Mouse (Mus musculus) right cerebral cortex, postnatal 10 days (tissue): ENCODE measurements around the gene Nup37.

Experiments used
- DNase-seq, 2 experiments: peaks; one replicate each; pipeline ENCODE4 v3.0.0; 2021; ENCODE audit warnings: low spot score in 2 of 2

The Nup37 gene

GRCm38 (mm10) chr10:88146707-88147477, at the start of gene Nup37, which contains the start of gene Parpbp:
TSS of gene Nup37 (plus strand) at chr10:88146992.
TSS of gene Parpbp (minus strand) at chr10:88146941.
- peak; percentile 89 to 91 for DNase-seq

DNA sequence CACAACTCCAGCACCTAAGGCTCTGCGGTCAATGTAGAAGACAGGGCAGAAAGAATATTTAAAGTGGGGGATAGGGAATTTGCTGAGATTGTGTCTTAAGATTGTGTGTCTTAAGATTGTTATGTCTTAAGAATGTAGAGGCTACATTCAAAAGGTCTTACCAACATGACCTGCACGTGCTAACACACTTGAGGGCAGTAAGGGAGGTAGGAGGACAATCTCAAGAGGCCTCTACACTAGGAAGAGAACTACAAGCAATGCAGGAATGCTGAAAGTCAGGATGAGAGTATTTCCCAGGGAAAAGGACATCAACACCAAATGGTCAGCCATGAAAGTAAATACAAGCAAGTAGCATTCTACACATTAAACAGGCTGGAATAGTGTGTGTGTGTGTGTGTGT, 40.6 kb upstream of the Nup37 start:
- DNase-seq: no peak

GRCm38 (mm10) chr10:88113290-88113689, 33.5 kb upstream of the Nup37 start:
- DNase-seq: no peak

DNA sequence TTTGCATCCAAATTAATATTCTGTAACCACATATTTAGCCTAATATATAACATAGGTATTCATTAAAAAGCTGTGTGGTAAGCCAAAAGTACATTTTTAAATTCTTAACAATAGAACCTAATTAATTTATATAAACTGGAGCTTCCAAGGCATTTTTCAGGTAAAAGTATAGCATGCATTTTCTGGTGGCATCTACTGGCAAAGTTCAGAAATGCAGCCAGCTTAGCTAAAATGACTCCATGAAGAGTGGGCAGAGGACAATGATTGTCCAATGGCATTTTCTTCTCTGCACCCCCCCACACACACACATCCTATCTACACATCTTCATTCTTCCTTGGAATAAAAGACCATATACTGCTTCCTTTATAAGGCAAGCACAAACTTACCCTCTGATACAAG, 27.1 kb upstream of the Nup37 start:
- DNase-seq: no peak

GRCm38 (mm10) chr10:88135630-88136029, 11.2 kb upstream of the Nup37 start:
- DNase-seq: no peak

GRCm38 (mm10) chr10:88146187-88146586, 605 bp upstream of the Nup37 start:
- no peak for DNase-seq

DNA sequence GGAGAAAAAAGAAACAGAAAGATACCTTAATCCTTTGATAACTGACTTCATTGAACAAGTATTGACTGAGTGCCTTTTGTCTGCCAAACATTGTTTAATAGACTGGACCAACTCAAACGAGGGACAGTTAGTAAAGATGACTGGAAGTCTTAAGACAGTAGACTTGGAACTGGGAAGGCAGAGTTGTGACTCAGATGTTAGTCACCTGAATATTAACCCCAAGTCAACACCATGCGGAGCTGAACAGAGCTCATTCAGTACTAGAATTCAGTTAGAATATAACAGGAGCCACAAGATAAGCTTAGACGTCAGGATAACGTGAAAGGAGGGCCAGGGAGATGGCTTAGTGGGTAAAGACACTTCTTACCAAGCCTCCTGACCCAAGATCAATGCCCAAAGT, 3.6 kb downstream of the Nup37 start:
- DNase-seq: no peak

DNA sequence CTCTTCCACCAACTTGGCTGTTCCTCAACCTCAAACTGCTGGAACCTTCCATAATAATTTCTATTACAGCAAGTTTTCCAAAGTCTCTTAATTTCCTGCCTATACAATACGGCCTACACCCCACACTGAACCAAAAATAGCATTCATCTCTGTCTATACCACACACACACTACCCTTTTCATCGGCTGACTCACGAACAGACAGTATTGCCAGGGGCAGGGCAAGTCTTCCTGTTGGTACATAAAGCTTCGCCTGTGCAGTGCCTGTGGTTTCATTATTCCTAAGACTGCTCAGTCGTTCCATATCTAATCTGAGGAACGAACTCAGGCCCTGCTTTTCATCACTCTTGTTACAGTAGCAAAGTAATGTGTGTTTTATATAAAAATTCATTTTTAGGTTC, 4.9 kb downstream of the Nup37 start:
- DNase-seq: no peak

- no peak for DNase-seq
Observed at GRCm38 (mm10) chr10:88162096-88162495, 15.3 kb downstream of the Nup37 start.

DNA sequence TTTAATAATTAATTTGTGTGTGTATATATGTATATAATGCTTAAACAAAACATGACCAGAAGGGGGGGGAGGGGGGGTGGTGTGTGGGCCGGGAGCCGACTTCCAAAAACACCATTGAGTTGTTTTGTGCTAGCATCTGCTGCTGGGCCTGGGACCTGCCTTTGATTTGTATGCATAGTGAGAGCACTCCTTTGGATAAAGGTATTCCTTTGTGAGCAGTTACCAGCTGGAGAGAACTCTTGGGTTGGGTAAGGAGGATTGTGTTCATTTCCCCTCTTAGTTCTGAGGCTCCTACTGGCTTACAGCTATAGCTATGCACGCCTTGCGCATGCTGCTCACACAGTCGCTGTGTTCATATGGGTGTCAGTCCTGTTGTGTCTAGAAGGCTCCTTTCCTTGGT, 15.9 kb downstream of the Nup37 start:
- no peak for DNase-seq

GRCm38 (mm10) chr10:88166158-88166557, 19.4 kb downstream of the Nup37 start:
- DNase-seq: no peak

GRCm38 (mm10) chr10:88167438-88168077, 20.8 kb downstream of the Nup37 start:
- no peak for DNase-seq

- DNase-seq: no peak
Observed at GRCm38 (mm10) chr10:88200541-88200940, 53.7 kb downstream of the Nup37 start.

- peak; percentile 97 for DNase-seq
Observed at GRCm38 (mm10) chr10:88200951-88201638, 54.3 kb downstream of the Nup37 start, which contains the start of gene Washc3. TSS of gene Washc3 (plus strand) at chr10:88201093.

GRCm38 (mm10) chr10:88201650-88202049, 54.9 kb downstream of the Nup37 start:
- DNase-seq: no peak

- no peak for DNase-seq
Observed at GRCm38 (mm10) chr10:88202581-88202980, 55.8 kb downstream of the Nup37 start.

DNA sequence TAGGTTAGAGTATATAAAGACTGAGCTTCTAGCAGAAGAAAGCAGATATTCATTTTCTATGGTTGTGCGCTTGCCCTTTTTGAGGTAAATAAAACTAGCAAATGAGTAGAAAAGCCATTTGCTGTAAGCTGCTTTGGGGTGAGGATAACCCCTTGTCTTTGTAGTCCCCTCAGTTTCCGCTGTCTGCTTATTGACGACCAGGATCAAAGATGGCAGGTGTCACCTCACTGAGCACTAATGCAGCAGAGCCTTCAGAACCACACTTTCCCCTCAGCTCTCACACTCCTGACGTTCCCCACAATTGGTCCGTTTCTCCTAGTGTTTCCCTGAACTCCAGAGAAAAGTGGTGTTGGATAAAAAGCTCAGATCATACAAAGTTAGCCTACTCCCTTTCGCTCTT, 56.4 kb downstream of the Nup37 start:
- DNase-seq: no peak

- DNase-seq: no peak
Observed at GRCm38 (mm10) chr10:88212644-88213043, 65.9 kb downstream of the Nup37 start.

DNA sequence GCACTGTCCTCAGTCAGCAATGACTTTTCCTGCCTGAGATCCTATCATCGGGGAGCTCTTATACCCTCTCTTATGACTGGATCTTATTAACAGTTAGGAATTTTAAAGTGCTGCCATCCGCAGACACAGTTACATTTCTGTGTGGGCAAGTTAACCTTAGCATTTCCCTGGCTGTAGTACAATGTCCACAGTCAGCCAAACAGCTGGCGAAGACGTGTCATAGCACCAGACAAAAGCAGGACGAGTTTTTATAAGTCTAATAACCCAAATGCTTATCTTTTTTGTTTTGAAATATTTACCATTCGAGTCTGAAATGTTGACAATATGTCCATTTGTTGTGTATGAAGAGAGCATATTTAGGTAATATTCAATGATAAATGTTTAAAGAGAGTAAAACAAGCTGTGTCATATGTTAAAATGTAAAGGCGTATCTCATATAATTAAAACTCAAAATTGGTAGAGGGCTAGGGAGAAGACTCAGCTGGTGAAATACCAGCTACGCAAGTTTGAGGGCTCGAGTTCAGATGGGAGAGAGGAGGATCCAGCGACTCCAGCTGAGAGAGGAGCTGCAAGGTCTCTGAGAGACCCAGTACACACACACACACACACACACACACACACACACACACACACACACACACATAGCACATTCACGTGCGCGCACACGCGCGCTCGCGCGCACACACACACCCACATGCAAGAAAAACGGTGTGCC, 68.2 kb downstream of the Nup37 start:
- DNase-seq: no peak

DNA sequence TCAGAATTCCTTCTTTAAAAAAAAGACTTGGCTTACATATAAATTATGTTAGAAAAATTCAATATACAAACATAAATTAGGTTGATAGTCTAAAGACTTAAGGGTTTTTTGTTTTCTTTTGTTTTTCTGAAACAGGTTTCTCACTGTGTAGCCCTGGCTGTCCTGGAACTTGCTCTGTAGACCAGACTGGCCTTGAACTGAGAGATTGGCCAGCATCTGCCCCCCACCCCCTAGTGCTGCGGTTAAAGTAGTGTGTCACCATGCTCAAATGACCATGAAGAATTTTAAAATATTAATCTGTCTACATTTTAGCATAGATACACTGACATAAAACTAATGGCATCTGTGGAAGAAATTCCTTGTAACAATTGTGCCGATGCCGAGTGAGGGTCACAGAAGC, 71.4 kb downstream of the Nup37 start:
- DNase-seq: no peak

DNA sequence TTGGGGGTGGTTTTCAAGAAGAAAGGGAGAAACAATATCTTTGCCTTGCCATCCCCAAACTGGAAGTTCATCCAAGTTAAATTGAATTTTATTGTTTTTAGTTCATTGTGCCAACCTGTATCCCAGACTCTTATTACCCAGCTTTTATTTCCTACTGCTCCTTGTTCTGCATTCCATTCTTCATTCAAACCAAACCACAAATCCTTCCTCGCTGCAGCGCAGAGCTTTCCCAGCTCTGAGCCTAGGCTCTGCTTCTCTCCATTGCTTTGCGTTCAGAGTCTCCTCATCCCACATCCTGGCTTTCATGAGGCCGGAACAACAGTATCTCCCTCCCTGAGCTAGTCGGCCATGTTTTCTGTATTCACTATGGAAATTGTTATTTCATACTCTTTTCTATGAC, 74.9 kb downstream of the Nup37 start:
- DNase-seq: no peak

- no peak for DNase-seq
Observed at GRCm38 (mm10) chr10:88225421-88225820, 78.6 kb downstream of the Nup37 start.
